Comparison of ENCODE assay signal across 21 mouse cellular contexts in the genomic region with DNA sequence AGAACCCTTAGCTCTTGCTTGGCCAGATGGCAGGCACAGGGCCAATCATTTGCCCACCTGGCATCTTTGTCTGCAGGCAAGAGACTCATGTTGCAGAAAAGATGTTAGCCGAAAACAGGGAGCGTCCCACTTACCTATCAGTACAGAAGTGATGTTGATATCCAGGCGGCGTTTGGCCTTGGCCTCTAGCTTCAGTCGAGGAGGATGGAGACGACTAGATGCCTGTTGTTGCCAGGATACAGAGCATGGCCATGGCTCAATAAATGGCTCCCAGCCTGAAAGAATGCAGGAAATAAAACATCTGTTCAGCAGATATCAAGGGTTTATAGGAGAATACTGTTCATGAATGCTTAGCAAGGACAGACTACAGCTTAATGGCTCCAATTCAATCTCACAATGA.
DNase-seq lines count a peak whose midpoint lies in the region; ATAC-seq and TF ChIP-seq lines count a peak whose summit lies in the region.
"Had no signal": no experiment of that assay in that cellular context is flagged by ENCODE, and none has a peak within 500 bp of the region (broad histone marks: within the 10 kb centered on the region; RNA-seq: fewer than 3 reads in every experiment).

No protein-coding gene starts in this region.

- peaks cover 5% of the 10 kb centered on the region; the same call in 1 of the 2 replicates for H3K4me1 ChIP-seq in embryonic facial prominence, embryonic 14.5 days (ENCODE audit: control insufficient read depth, insufficient read depth, low read length)
- peaks cover 15% of the 10 kb centered on the region for H3K4me1 ChIP-seq in embryonic facial prominence, embryonic 10.5 days
- peaks cover 33% of the 10 kb centered on the region for H3K4me1 ChIP-seq in hindbrain, embryonic 10.5 days (replicated peaks)
- no peaks in the 10 kb centered on the region for H3K4me1 ChIP-seq in hindbrain, postnatal 0 days (ENCODE audit: insufficient read depth, low read length)
- no peaks in the 10 kb centered on the region for H3K4me1 ChIP-seq in lung, embryonic 14.5 days (ENCODE audit: insufficient read depth)
- H3K4me1 ChIP-seq: heart, embryonic 10.5 days had no signal

- H3K27ac ChIP-seq in embryonic facial prominence, embryonic 14.5 days (replicated peaks; ENCODE audit: low read depth, low read length), result no peak overlapping the region
- H3K27ac ChIP-seq in embryonic facial prominence, embryonic 10.5 days (replicated peaks), result no peak overlapping the region
- H3K27ac ChIP-seq in hindbrain, embryonic 10.5 days, result 0 out of 2 replicates have a peak overlapping the region, but pooled peaks have one; percentile 81
- H3K27ac ChIP-seq in hindbrain, postnatal 0 days, result no peak overlapping the region; the same call in 1 of the 2 replicates
- H3K27ac ChIP-seq in lung, embryonic 14.5 days (ENCODE audit: low read depth), result no peak overlapping the region
- H3K27ac ChIP-seq: gastrocnemius, adult 2 months; heart, embryonic 10.5 days; heart, embryonic 13.5 days; hindbrain, embryonic 14.5 days had no signal

- no peak overlapping the region for H3K4me3 ChIP-seq in embryonic facial prominence, embryonic 14.5 days (ENCODE audit: low read depth, low read length)
- H3K4me3 ChIP-seq in embryonic facial prominence, embryonic 10.5 days, result no peak overlapping the region
- no peak overlapping the region for H3K4me3 ChIP-seq in hindbrain, embryonic 10.5 days
- H3K4me3 ChIP-seq in hindbrain, postnatal 0 days (ENCODE audit: low read length), result no peak overlapping the region
- no peak overlapping the region for H3K4me3 ChIP-seq in lung, embryonic 14.5 days (ENCODE audit: low read depth, low read length)
- H3K4me3 ChIP-seq: embryonic facial prominence, embryonic 15.5 days; gastrocnemius, adult 2 months; heart, embryonic 10.5 days; heart, embryonic 13.5 days had no signal

- peak; percentile 23 for DNase-seq in embryonic facial prominence, embryonic 14.5 days (ENCODE audit: low spot score)
- no peak for DNase-seq in embryonic facial prominence, embryonic 10.5 days (ENCODE audit: low spot score)
- no peak for DNase-seq in hindbrain, embryonic 10.5 days (ENCODE audit: low spot score)
- no peak for DNase-seq in hindbrain, postnatal 0 days (ENCODE audit: low spot score)
- peak; percentile 22 for DNase-seq in lung, embryonic 14.5 days
- DNase-seq in lung, adult 18-20 months, result no peak
- DNase-seq: adrenal gland, adult 8-10 months; adrenal gland, postnatal 25 days; cerebellum, adult 11-12 months; cerebellum, adult 8-10 months; cerebellum, postnatal 36 days; embryo, embryonic 11 days; forebrain, postnatal 0 days; gastrocnemius, adult 2 months; gastrocnemius, postnatal 14 days had no signal

- H3K27me3 ChIP-seq in embryonic facial prominence, embryonic 14.5 days (replicated peaks; ENCODE audit: control insufficient read depth, insufficient read depth, low read length), result no peaks in the 10 kb centered on the region
- no peaks in the 10 kb centered on the region for H3K27me3 ChIP-seq in embryonic facial prominence, embryonic 10.5 days (replicated peaks; ENCODE audit: low read depth, poor library complexity, severe bottlenecking)
- no peaks in the 10 kb centered on the region for H3K27me3 ChIP-seq in hindbrain, embryonic 10.5 days (ENCODE audit: insufficient read depth, poor library complexity, severe bottlenecking)
- no peaks in the 10 kb centered on the region for H3K27me3 ChIP-seq in hindbrain, postnatal 0 days (ENCODE audit: insufficient read depth, low read length)
- H3K27me3 ChIP-seq in lung, embryonic 14.5 days (ENCODE audit: insufficient read depth, low read length), result no peaks in the 10 kb centered on the region
- H3K27me3 ChIP-seq: embryonic facial prominence, embryonic 15.5 days; heart, embryonic 13.5 days had no signal

- peaks cover 61% of the 10 kb centered on the region for H3K36me3 ChIP-seq in embryonic facial prominence, embryonic 14.5 days (ENCODE audit: control insufficient read depth, insufficient read depth, low read length)
- H3K36me3 ChIP-seq in embryonic facial prominence, embryonic 10.5 days (replicated peaks), result peaks cover 79% of the 10 kb centered on the region
- H3K36me3 ChIP-seq in hindbrain, embryonic 10.5 days, result peaks cover 73% of the 10 kb centered on the region
- peaks cover 45% of the 10 kb centered on the region; the same call in 1 of the 2 replicates for H3K36me3 ChIP-seq in hindbrain, postnatal 0 days (ENCODE audit: insufficient read depth, low read length)
- H3K36me3 ChIP-seq in lung, embryonic 14.5 days (ENCODE audit: insufficient read depth), result peaks cover 51% of the 10 kb centered on the region

- H3K9me3 ChIP-seq in embryonic facial prominence, embryonic 14.5 days (ENCODE audit: control insufficient read depth, low read length), result no peaks in the 10 kb centered on the region
- H3K9me3 ChIP-seq in embryonic facial prominence, embryonic 10.5 days, result no peaks in the 10 kb centered on the region
- H3K9me3 ChIP-seq in hindbrain, embryonic 10.5 days, result no peaks in the 10 kb centered on the region
- no peaks in the 10 kb centered on the region for H3K9me3 ChIP-seq in hindbrain, postnatal 0 days (ENCODE audit: low read length)
- H3K9me3 ChIP-seq in lung, embryonic 14.5 days (ENCODE audit: low read depth, low read length), result no peaks in the 10 kb centered on the region
- H3K9me3 ChIP-seq: embryonic facial prominence, embryonic 15.5 days; heart, embryonic 10.5 days; heart, embryonic 13.5 days had no signal

- no peak overlapping the region for H3K9ac ChIP-seq in embryonic facial prominence, embryonic 14.5 days (ENCODE audit: low read depth, low read length)
- no peak overlapping the region for H3K9ac ChIP-seq in hindbrain, postnatal 0 days (replicated peaks; ENCODE audit: low read length)
- no peak overlapping the region for H3K9ac ChIP-seq in lung, embryonic 14.5 days
- H3K9ac ChIP-seq: embryonic facial prominence, embryonic 15.5 days; forebrain, postnatal 0 days; heart, embryonic 13.5 days; hindbrain, embryonic 14.5 days had no signal

- 79% methylated on average over 6 of the region's 6 CpGs for WGBS in embryonic facial prominence, embryonic 14.5 days
- 94% methylated on average over 6 of the region's 6 CpGs for WGBS in embryonic facial prominence, embryonic 10.5 days
- WGBS in hindbrain, embryonic 10.5 days, result 83% methylated on average over 6 of the region's 6 CpGs
- 68% methylated on average over 6 of the region's 6 CpGs for WGBS in hindbrain, postnatal 0 days
- 65% methylated on average over 6 of the region's 6 CpGs for WGBS in lung, embryonic 14.5 days

- no peak for TF ChIP-seq CTCF in hindbrain, postnatal 0 days (IDR thresholded peaks at IDR 0.05; ENCODE audit: low read depth)
- no peak for TF ChIP-seq CTCF in lung, embryonic 14.5 days (IDR thresholded peaks at IDR 0.05; ENCODE audit: low read depth)

- H3K4me2 ChIP-seq in embryonic facial prominence, embryonic 14.5 days (ENCODE audit: low read depth, low read length), result no peak overlapping the region
- H3K4me2 ChIP-seq in hindbrain, postnatal 0 days (ENCODE audit: low read depth, low read length), result no peak overlapping the region
- no peak overlapping the region for H3K4me2 ChIP-seq in lung, embryonic 14.5 days
- H3K4me2 ChIP-seq: embryonic facial prominence, embryonic 15.5 days; heart, embryonic 13.5 days; hindbrain, embryonic 14.5 days had no signal

- ATAC-seq in embryonic facial prominence, embryonic 14.5 days (ENCODE audit: low read depth), result no peak
- ATAC-seq in hindbrain, postnatal 0 days, result no peak
- no peak; the same call in 1 of the 2 replicates for ATAC-seq in lung, embryonic 14.5 days (ENCODE audit: insufficient read depth)
- ATAC-seq: activated CD4-positive, CD25-positive, alpha-beta regulatory T cell, adult 4 months; forebrain, embryonic 14.5 days; forebrain, postnatal 0 days had no signal

Comparison
In these comparisons a context has a peak if more than half of its experiments do, and no peak if none do; other contexts are left out.
1. DNase-seq: peak in embryonic facial prominence, embryonic 14.5 days (single experiment) and lung, embryonic 14.5 days (single experiment); none in embryonic facial prominence, embryonic 10.5 days (single experiment), hindbrain, embryonic 10.5 days (single experiment), hindbrain, postnatal 0 days (single experiment) and lung, adult 18-20 months (0 of 2).